Mouse (Mus musculus) frontal cortex, postnatal 14 days (tissue): ENCODE measurements at regions not wholly inside any gene's neighbourhood (a gene's known extent, or its start where the extent isn't known, plus 50 kb on each side); places are given as distances from the start of the nearest gene placed in this dataset.

ENCODE experiments used
- DNase-seq, 2 experiments: peaks; one replicate each; pipeline ENCODE4 v3.0.0; 2022; ENCODE audit warnings: low spot score in 2 of 2

GRCm38 (mm10) chr8:78004891-78005290, 208.2 kb upstream of the Ttc29 start:
- no peak for DNase-seq

- DNase-seq, result no peak
These were observed 200.0 kb upstream of the Ttc29 start for GRCm38 (mm10) chr8:78013101-78013500.

- DNase-seq, result no peak
These were observed 194.5 kb upstream of the Ttc29 start for GRCm38 (mm10) chr8:78018430-78019180.

- DNase-seq, result no peak
These were observed 191.6 kb upstream of the Ttc29 start for GRCm38 (mm10) chr8:78021473-78021872.

- no peak for DNase-seq
These were observed 190.1 kb upstream of the Ttc29 start for GRCm38 (mm10) chr8:78022986-78023385.

GRCm38 (mm10) chr8:78023467-78023866, 189.6 kb upstream of the Ttc29 start:
- no peak for DNase-seq

- no peak for DNase-seq
These were observed 189.2 kb upstream of the Ttc29 start for GRCm38 (mm10) chr8:78023936-78024335.

- DNase-seq, result no peak
These were observed 188.1 kb upstream of the Ttc29 start for GRCm38 (mm10) chr8:78024964-78025363.

- no peak for DNase-seq
These were observed 185.7 kb upstream of the Ttc29 start for GRCm38 (mm10) chr8:78027371-78027770.

GRCm38 (mm10) chr8:78028928-78029327, 184.2 kb upstream of the Ttc29 start:
- DNase-seq, result no peak

- DNase-seq, result no peak
These were observed 181.3 kb upstream of the Ttc29 start for GRCm38 (mm10) chr8:78031811-78032210.

GRCm38 (mm10) chr8:78034687-78035086, 178.4 kb upstream of the Ttc29 start:
- no peak for DNase-seq

- no peak for DNase-seq
These were observed 175.9 kb upstream of the Ttc29 start for GRCm38 (mm10) chr8:78037218-78037617.

- DNase-seq, result no peak
These were observed 166.4 kb upstream of the Ttc29 start for GRCm38 (mm10) chr8:78046691-78047090.

- no peak for DNase-seq
These were observed 162.3 kb upstream of the Ttc29 start for GRCm38 (mm10) chr8:78050768-78051167.

GRCm38 (mm10) chr8:78054435-78054834, 158.7 kb upstream of the Ttc29 start:
- DNase-seq, result no peak

- DNase-seq, result no peak
These were observed 158.2 kb upstream of the Ttc29 start for GRCm38 (mm10) chr8:78054920-78055319.

- DNase-seq, result no peak
These were observed 157.6 kb upstream of the Ttc29 start for GRCm38 (mm10) chr8:78055531-78055930.

- no peak for DNase-seq
These were observed 155.7 kb upstream of the Ttc29 start for GRCm38 (mm10) chr8:78057357-78057756.

- DNase-seq, result no peak
These were observed 151.0 kb upstream of the Ttc29 start for GRCm38 (mm10) chr8:78061827-78062719.

GRCm38 (mm10) chr8:78063529-78063928, 149.6 kb upstream of the Ttc29 start:
- peak; percentile 35 to 53 for DNase-seq

GRCm38 (mm10) chr8:78064161-78064560, 148.9 kb upstream of the Ttc29 start:
- no peak for DNase-seq
